Mouse (Mus musculus) liver, postnatal 0 days (tissue): ENCODE results near the gene Pradc1.

Experiments
- CTCF ChIP-seq: sonication (generic); IDR thresholded peaks from 2 replicates; pipeline ENCODE4 v1.5.1; 2016; ENCODE audit warnings: antibody characterized with exemption, low read depth
- EP300 ChIP-seq: IDR thresholded peaks from 2 replicates; pipeline ENCODE4 v1.6.1; 2016; ENCODE audit warnings: antibody characterized with exemption, low read depth, mild to moderate bottlenecking

GRCm38 (mm10) chr6:85397165-85397564 lies 54.6 kb downstream of the Pradc1 start:
- peak; percentile 69 for TF ChIP-seq CTCF
- no peak for TF ChIP-seq EP300
